Mouse (Mus musculus): ENCODE results near the gene Mrgprh.

DNA sequence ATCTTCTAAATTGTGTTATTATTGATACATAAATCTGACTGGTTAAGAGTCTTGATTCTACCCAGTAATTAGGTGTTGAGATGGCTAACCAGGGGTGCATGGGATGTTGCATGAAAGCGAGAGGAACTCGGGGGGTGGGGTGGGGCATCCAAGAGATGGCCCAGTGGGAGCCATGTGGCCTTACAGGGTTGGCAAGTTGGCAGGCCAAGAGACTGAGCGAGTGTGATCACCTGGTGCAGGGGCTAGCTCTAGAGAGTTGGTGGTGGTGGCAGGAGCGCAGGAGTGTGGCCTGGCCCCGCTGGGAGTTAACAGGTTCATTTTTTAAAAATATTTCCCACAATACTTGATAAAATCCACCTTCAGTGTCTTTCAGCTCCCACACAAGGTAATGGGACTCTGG is 21.8 kb downstream of the Mrgprh start:
- TF ChIP-seq ZC3H11A (IDR thresholded peaks at IDR 0.05; ENCODE audit: borderline replicate concordance, low read depth, low read length) (no peak), HCFC1 (IDR thresholded peaks at IDR 0.05; ENCODE audit: borderline replicate concordance, insufficient read depth, low read length) (no peak)
